Mouse (Mus musculus) C2C12 (cell line): ENCODE results near the gene Qpct.

ENCODE experiments used
- CTCF ChIP-seq: IDR thresholded peaks from one replicate; pipeline ENCODE4 v1.5.1; 2011; ENCODE audit not compliant: control insufficient read depth, insufficient read depth, insufficient read length
- FOSL1 ChIP-seq: IDR thresholded peaks from one replicate; pipeline ENCODE4 v1.8.0; 2011; ENCODE audit warnings: mild to moderate bottlenecking, low read length; ENCODE audit not compliant: poor library complexity, insufficient read depth, severe bottlenecking
- MAX ChIP-seq: IDR thresholded peaks from one replicate; pipeline ENCODE4 v1.6.1; 2011; ENCODE audit warnings: mild to moderate bottlenecking, control low read depth
- MYOG ChIP-seq: IDR thresholded peaks from one replicate; pipeline ENCODE4 v1.6.1; 2011; ENCODE audit not compliant: control insufficient read depth, insufficient read length; ENCODE audit errors: extremely low read depth

GRCm38 (mm10) chr17:79135826-79136225 lies 84.1 kb downstream of the Qpct start:
- TF ChIP-seq CTCF (no peak), MYOG (no peak), MAX (no peak), FOSL1 (no peak)
